Mouse (Mus musculus): ENCODE measurements around the gene Scaf4. TPM values are rescaled to one million over a fixed set of nuclear protein-coding genes. Genes with fewer than 3 reads are reported as not detected.

The Scaf4 gene
- total RNA-seq (2014; rRNA removed): 10.7 and 15.7 TPM in 2 replicates
- polyA plus RNA-seq (2015; fragmentation: Nextera tagmentation; extraction: Ambion mirVana): 12.2 and 16.9 TPM in 2 replicates

- peak; percentile 96 for DNase-seq
- peak within 1 kb of the TSS; percentile 99 for H3K4me3 ChIP-seq (ENCODE audit: low read depth, low read length)
- peak within 1 kb of the TSS; percentile 87 for H3K9ac ChIP-seq
- no peak for TF ChIP-seq CTCF (IDR thresholded peaks at IDR 0.05; ENCODE audit: low read depth)
- H3K27me3 ChIP-seq (ENCODE audit: insufficient read depth, low read length): no peaks in the 10 kb centered on the region
- peaks cover 6% of the 10 kb centered on the region; the same call in 1 of the 2 replicates for H3K4me1 ChIP-seq (ENCODE audit: insufficient read depth)
- peak within 1 kb of the TSS; percentile 89 for H3K27ac ChIP-seq (ENCODE audit: low read depth, low read length)
- H3K9me3 ChIP-seq (ENCODE audit: low read length): no peaks in the 10 kb centered on the region
- ATAC-seq: peak; percentile 98
- H3K4me2 ChIP-seq (ENCODE audit: low read depth): peak within 1 kb of the TSS; percentile 90
- WGBS: 1% methylated on average over 93 of the region's 123 CpGs
- H3K36me3 ChIP-seq (ENCODE audit: insufficient read depth): no peaks in the 10 kb centered on the region
Measured at GRCm38 (mm10) chr16:90283905-90284891, at the start of gene Scaf4. Scaf4 (minus strand) TSS chr16:90284503.

- Histone ChIP-seq H3K27ac (ENCODE audit: low read depth, low read length) (no peak overlapping the region), H3K27me3 (ENCODE audit: insufficient read depth, low read length) (no peaks in the 10 kb centered on the region), H3K9ac (no peak overlapping the region), H3K36me3 (ENCODE audit: insufficient read depth) (no peaks in the 10 kb centered on the region), H3K4me2 (ENCODE audit: low read depth) (no peak overlapping the region), H3K4me3 (ENCODE audit: low read depth, low read length) (no peak overlapping the region), H3K9me3 (ENCODE audit: low read length) (no peaks in the 10 kb centered on the region), H3K4me1 (ENCODE audit: insufficient read depth) (no peaks in the 10 kb centered on the region)
- no peak for TF ChIP-seq CTCF (IDR thresholded peaks at IDR 0.05; ENCODE audit: low read depth)
- no peak for DNase-seq
- ATAC-seq: no peak
- 82% methylated on average over 6 of the region's 6 CpGs for WGBS
Measured at GRCm38 (mm10) chr16:90332553-90332952, 48.2 kb upstream of the Scaf4 start.

- no peaks in the 10 kb centered on the region for H3K36me3 ChIP-seq (ENCODE audit: insufficient read depth)
- TF ChIP-seq CTCF (IDR thresholded peaks at IDR 0.05; ENCODE audit: low read depth): no peak
- ATAC-seq (no peak), DNase-seq (no peak)
- no peaks in the 10 kb centered on the region for H3K27me3 ChIP-seq (ENCODE audit: insufficient read depth, low read length)
- no peak overlapping the region for H3K9ac ChIP-seq
- H3K27ac ChIP-seq (ENCODE audit: low read depth, low read length): no peak overlapping the region
- H3K4me2 ChIP-seq (ENCODE audit: low read depth): no peak overlapping the region
- WGBS: 93% methylated on average over 6 of the region's 6 CpGs
- no peaks in the 10 kb centered on the region for H3K9me3 ChIP-seq (ENCODE audit: low read length)
- H3K4me3 ChIP-seq (ENCODE audit: low read depth, low read length): no peak overlapping the region
- no peaks in the 10 kb centered on the region for H3K4me1 ChIP-seq (ENCODE audit: insufficient read depth)
Measured at GRCm38 (mm10) chr16:90330979-90331378, 46.7 kb upstream of the Scaf4 start.

- no peak for DNase-seq
- no peaks in the 10 kb centered on the region for H3K4me1 ChIP-seq (ENCODE audit: insufficient read depth)
- 75% methylated on average over 8 of the region's 8 CpGs for WGBS
- H3K27ac ChIP-seq (ENCODE audit: low read depth, low read length): no peak overlapping the region
- H3K27me3 ChIP-seq (ENCODE audit: insufficient read depth, low read length): no peaks in the 10 kb centered on the region
- no peak overlapping the region for H3K4me3 ChIP-seq (ENCODE audit: low read depth, low read length)
- no peak for TF ChIP-seq CTCF (IDR thresholded peaks at IDR 0.05; ENCODE audit: low read depth)
- H3K9me3 ChIP-seq (ENCODE audit: low read length): no peaks in the 10 kb centered on the region
- ATAC-seq: no peak
- no peaks in the 10 kb centered on the region for H3K36me3 ChIP-seq (ENCODE audit: insufficient read depth)
- no peak overlapping the region for H3K9ac ChIP-seq
- H3K4me2 ChIP-seq (ENCODE audit: low read depth): no peak overlapping the region
Measured at GRCm38 (mm10) chr16:90329511-90329910, 45.2 kb upstream of the Scaf4 start.

- Histone ChIP-seq H3K4me1 (ENCODE audit: insufficient read depth) (no peaks in the 10 kb centered on the region), H3K9ac (no peak overlapping the region), H3K4me3 (ENCODE audit: low read depth, low read length) (no peak overlapping the region), H3K9me3 (ENCODE audit: low read length) (no peaks in the 10 kb centered on the region), H3K27me3 (ENCODE audit: insufficient read depth, low read length) (no peaks in the 10 kb centered on the region), H3K36me3 (ENCODE audit: insufficient read depth) (no peaks in the 10 kb centered on the region), H3K4me2 (ENCODE audit: low read depth) (no peak overlapping the region), H3K27ac (ENCODE audit: low read depth, low read length) (no peak overlapping the region)
- ATAC-seq: peak; percentile 90
- WGBS: 29% methylated on average over 8 of the region's 8 CpGs
- peak; percentile 97 for TF ChIP-seq CTCF (IDR thresholded peaks at IDR 0.05; ENCODE audit: low read depth)
- DNase-seq: peak; percentile 91
Measured at GRCm38 (mm10) chr16:90322850-90323528, 38.7 kb upstream of the Scaf4 start.

GRCm38 (mm10) chr16:90319321-90319720 is 35.0 kb upstream of the Scaf4 start:
- no peak for TF ChIP-seq CTCF (IDR thresholded peaks at IDR 0.05; ENCODE audit: low read depth)
- DNase-seq: no peak
- 62% methylated on average over 7 of the region's 7 CpGs for WGBS

More at GRCm38 (mm10) chr16:90319321-90319720, 35.0 kb upstream of the Scaf4 start:
- H3K27me3 ChIP-seq (ENCODE audit: insufficient read depth, low read length): no peaks in the 10 kb centered on the region
- H3K9me3 ChIP-seq (ENCODE audit: low read length): no peaks in the 10 kb centered on the region
- H3K4me1 ChIP-seq (ENCODE audit: insufficient read depth): no peaks in the 10 kb centered on the region
- no peak overlapping the region for H3K4me2 ChIP-seq (ENCODE audit: low read depth)
- no peak overlapping the region for H3K27ac ChIP-seq (ENCODE audit: low read depth, low read length)
- ATAC-seq: no peak
- no peak overlapping the region for H3K4me3 ChIP-seq (ENCODE audit: low read depth, low read length)
- no peak overlapping the region for H3K9ac ChIP-seq
- no peaks in the 10 kb centered on the region for H3K36me3 ChIP-seq (ENCODE audit: insufficient read depth)

Measured in forebrain, postnatal 0 days (tissue).